Mouse (Mus musculus) limb, embryonic 15.5 days (tissue): ENCODE data around the gene Yif1a. TPM values are rescaled to one million over a fixed set of nuclear protein-coding genes. Genes with fewer than 3 reads are reported as not detected.
A peak's percentile ranks its signal among the peaks of the same experiment; 100 is the strongest.

Experiments
- ATAC-seq: fragments of 200-750 bp; cut with Nextera tagmentation; 2 replicates; pipeline ENCODE4 v1.8.0; 2017; ENCODE audit warnings: low read depth, moderate TSS enrichment; ENCODE audit not compliant: insufficient number of reproducible peaks, low FRiP score, low TSS enrichment
- H3K27ac ChIP-seq: fragments of 300-500 bp; sonication (generic); 2 replicates; pipeline ENCODE4 v1.5.1; 2015; ENCODE audit warnings: moderate library complexity, mild to moderate bottlenecking, inconsistent platforms
- H3K27me3 ChIP-seq: fragments of 300-500 bp; sonication (generic); 2 replicates; pipeline ENCODE4 v1.6.1; 2015; ENCODE audit warnings: inconsistent platforms
- H3K36me3 ChIP-seq: fragments of 300-500 bp; sonication (generic); 2 replicates; pipeline ENCODE4 v1.6.1; 2015; ENCODE audit warnings: inconsistent platforms
- H3K4me1 ChIP-seq: fragments of 300-500 bp; sonication (generic); 2 replicates; pipeline ENCODE4 v1.6.1; 2015; ENCODE audit warnings: inconsistent platforms
- H3K4me2 ChIP-seq: fragments of 300-500 bp; sonication (generic); 2 replicates; pipeline ENCODE4 v1.6.1; 2015; ENCODE audit warnings: mild to moderate bottlenecking, inconsistent platforms
- H3K4me3 ChIP-seq: fragments of 300-500 bp; sonication (generic); 2 replicates; pipeline ENCODE4 v1.5.1; 2015; ENCODE audit warnings: mild to moderate bottlenecking, inconsistent platforms
- H3K9ac ChIP-seq: fragments of 300-500 bp; sonication (generic); 2 replicates; pipeline ENCODE4 v1.6.1; 2015; ENCODE audit warnings: inconsistent platforms
- H3K9me3 ChIP-seq: fragments of 300-500 bp; sonication (generic); 2 replicates; pipeline ENCODE4 v1.6.1; 2016; ENCODE audit warnings: inconsistent platforms
- WGBS: fragments of 180-500 bp; shearing (Covaris S2); methylation state at CpG from one replicate; pipeline ENCODE4 v1.1.7; 2015; 5-methylcytosine and 5-hydroxymethylcytosine counted together
- polyA plus RNA-seq: library from polyadenylated mRNA; unstranded; fragments of >200 nt; fragmentation: Nextera tagmentation; extraction: Ambion mirVana; gene quantifications from 2 replicates; pipeline ENCODE4 v1.2.1, GENCODE M21; 2015

The Yif1a gene
- polyA plus RNA-seq, 1 experiment from 2014 or later, result 126 TPM

- Histone ChIP-seq H3K27ac (no peak overlapping the region), H3K4me2 (peak overlapping the region; percentile 31; the same call in 1 of the 2 replicates)
Observed at GRCm38 (mm10) chr19:5094243-5094632, 5.9 kb downstream of the Yif1a start.

DNA sequence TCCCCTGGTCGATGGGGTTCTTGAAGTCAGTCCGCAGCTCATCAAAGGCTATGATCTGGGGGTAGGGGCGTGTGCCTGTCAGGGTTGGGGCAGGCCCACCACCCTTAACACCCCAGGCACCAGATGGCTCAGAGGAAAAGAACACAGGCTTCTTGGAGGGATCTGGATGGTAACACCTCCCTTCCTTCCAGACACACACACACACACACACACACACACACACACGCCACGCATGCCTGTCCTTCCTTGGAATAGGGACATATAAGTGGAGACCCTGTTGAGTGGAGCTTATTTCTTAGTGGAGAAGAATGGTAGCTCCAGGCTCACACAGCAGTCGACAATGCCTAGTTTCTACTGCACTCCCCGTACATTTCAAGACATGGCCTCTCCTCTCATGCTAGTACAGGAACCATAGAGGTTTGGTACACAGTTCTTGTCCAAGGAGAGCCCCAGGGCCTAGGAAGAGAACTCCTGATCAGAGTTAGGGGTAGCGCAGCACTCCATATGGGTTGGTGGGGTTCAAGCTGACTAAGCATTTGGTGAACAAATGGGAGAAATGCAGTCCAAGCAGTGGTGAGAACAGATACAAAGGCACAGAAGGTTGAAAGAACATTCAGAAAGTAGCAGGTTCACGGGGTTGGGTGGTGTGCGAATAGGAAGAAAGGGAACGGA, 6.5 kb downstream of the Yif1a start:
- Histone ChIP-seq H3K27ac (no peak overlapping the region), H3K9ac (no peak overlapping the region), H3K4me1 (peaks cover 61% of the 10 kb centered on the region), H3K36me3 (peaks cover 44% of the 10 kb centered on the region), H3K9me3 (no peaks in the 10 kb centered on the region), H3K27me3 (no peaks in the 10 kb centered on the region), H3K4me3 (no peak overlapping the region), H3K4me2 (peak overlapping the region; percentile 31; the same call in 1 of the 2 replicates)
- ATAC-seq, result no peak
- WGBS, result 41% methylated on average over 11 of the region's 11 CpGs

More at GRCm38 (mm10) chr19:5094243-5094632, 5.9 kb downstream of the Yif1a start:
- Histone ChIP-seq H3K4me1 (peaks cover 61% of the 10 kb centered on the region), H3K27me3 (no peaks in the 10 kb centered on the region), H3K9me3 (no peaks in the 10 kb centered on the region), H3K9ac (no peak overlapping the region), H3K36me3 (peaks cover 37% of the 10 kb centered on the region), H3K4me3 (no peak overlapping the region)
- WGBS, result under 1% methylated on average over 21 of the region's 21 CpGs
- ATAC-seq, result no peak

DNA sequence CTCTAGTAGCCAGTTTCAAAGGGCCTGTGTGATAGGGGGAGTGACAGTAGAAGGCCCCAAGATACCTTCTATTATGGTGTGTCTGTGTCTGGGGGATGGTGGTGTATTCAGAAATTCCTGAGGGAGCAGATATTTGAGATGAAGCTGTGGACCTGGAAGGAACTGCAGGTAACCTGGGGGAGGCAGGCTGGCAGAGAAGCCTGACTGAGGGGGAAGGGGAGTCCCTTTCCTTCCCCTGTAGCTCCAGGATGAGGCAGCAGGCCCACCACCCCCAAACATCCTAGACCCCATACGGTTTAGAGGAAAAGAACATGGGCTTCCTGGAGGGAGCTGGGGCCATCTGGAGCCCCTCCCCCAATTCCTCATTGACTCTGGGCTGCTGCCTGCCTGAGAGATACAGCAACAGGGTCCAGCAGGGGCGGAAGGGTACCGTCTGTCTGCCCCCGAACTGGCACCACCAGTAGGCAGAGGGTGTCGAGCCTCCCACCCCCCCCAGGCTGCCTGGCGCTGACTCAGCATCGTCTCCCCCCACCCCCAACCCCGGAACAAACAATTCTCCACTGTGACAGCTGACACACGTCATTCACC, 7.6 kb downstream of the Yif1a start:
- Histone ChIP-seq H3K27me3 (no peaks in the 10 kb centered on the region), H3K4me2 (no peak overlapping the region), H3K9ac (no peak overlapping the region), H3K27ac (no peak overlapping the region), H3K4me1 (peaks cover 63% of the 10 kb centered on the region), H3K36me3 (peaks cover 47% of the 10 kb centered on the region), H3K4me3 (no peak overlapping the region), H3K9me3 (no peaks in the 10 kb centered on the region)
- 8% methylated on average over 9 of the region's 9 CpGs for WGBS
- no peak for ATAC-seq

GRCm38 (mm10) chr19:5097521-5098362, 9.4 kb downstream of the Yif1a start:
- Histone ChIP-seq H3K4me3 (peak overlapping the region; percentile 68), H3K9me3 (no peaks in the 10 kb centered on the region), H3K27me3 (no peaks in the 10 kb centered on the region), H3K9ac (peak overlapping the region; percentile 80), H3K27ac (peak overlapping the region; percentile 71), H3K4me1 (peaks cover 63% of the 10 kb centered on the region), H3K36me3 (peaks cover 46% of the 10 kb centered on the region), H3K4me2 (peak overlapping the region; percentile 99)
- ATAC-seq, result no peak
- WGBS, result 7% methylated on average over 31 of the region's 31 CpGs

DNA sequence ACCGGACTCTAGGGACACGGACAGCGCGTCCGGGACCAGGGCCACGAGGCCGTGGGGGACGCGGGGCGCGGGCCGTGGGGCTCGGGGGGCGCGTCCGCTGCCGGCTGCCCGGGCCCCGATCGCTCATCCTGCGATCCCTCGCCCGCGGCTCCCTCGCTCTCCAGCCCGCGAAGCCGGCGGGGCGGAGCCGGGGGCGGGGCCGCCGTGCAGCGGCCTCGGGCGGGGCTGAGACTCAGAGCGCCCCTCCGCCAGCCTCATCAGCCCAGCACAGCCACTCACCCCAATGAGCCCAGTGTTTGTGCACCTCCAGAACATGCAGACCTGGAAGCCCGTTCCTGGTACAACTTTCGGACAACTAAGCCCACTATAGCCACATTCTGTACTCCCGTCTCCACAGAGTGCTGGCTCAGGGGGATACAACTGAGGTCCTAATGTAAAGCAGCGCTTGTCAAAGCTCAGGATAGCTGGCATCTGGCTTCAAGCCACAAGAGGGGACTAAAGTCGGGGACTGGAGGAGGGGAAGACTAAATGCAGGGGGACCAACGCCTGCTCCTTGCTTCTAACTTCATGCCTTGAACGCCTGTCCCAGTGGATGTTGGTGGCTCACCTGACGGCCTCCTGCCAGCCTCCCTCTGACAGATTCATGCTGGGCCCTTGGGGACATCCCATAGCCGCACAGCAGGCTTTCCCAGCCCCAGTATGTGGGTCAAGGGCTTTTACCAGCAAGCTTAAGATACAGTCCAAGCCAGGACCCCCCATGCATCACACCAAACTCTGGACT, 10.2 kb downstream of the Yif1a start, which contains the start of gene Cnih2:
TSS of gene Cnih2 (minus strand) at position 159 of the 781 bp plus-strand sequence.
- H3K4me1 ChIP-seq, result peaks cover 63% of the 10 kb centered on the region
- peak within 1 kb of the TSS; percentile 71 for H3K27ac ChIP-seq
- peak; percentile 56; the same call in 1 of the 2 replicates for ATAC-seq

DNA sequence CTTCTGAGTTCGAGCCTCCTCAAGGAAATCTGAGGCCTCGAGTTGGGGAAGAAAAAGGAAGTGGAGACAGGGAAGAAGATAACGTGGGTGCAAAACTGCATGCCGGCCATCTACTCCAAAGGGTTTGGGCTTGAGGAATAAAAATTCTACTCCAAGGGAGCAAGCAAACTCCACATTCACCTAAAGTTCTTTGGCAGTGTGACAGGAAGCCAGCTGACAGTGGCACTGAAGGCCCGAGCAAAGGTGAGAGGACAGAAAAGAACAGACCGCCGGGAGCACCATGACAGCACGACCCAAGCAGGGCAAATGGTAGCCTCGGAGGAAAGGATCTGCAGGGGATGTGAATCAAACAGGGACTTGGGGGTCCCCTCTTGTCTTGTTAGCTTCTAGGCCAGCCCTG, 17.7 kb downstream of the Yif1a start:
- peak overlapping the region; percentile 76 for H3K4me2 ChIP-seq
- no peak for ATAC-seq
- no peaks in the 10 kb centered on the region for H3K27me3 ChIP-seq
- H3K9ac ChIP-seq, result peak overlapping the region; percentile 81
- H3K4me1 ChIP-seq, result peaks cover 19% of the 10 kb centered on the region
- peak overlapping the region; percentile 82 for H3K4me3 ChIP-seq
- H3K9me3 ChIP-seq, result no peaks in the 10 kb centered on the region
- H3K36me3 ChIP-seq, result peaks cover 68% of the 10 kb centered on the region
- WGBS, result 11% methylated on average over 9 of the region's 9 CpGs
- H3K27ac ChIP-seq, result peak overlapping the region; percentile 99

More for the DNA sequence above, 10.2 kb downstream of the Yif1a start, which contains the start of gene Cnih2:
- Histone ChIP-seq H3K9me3 (no peaks in the 10 kb centered on the region), H3K4me2 (peak within 1 kb of the TSS; percentile 99), H3K4me3 (peak within 1 kb of the TSS; percentile 68), H3K36me3 (peaks cover 46% of the 10 kb centered on the region), H3K27me3 (no peaks in the 10 kb centered on the region), H3K9ac (peak within 1 kb of the TSS; percentile 80)
- WGBS, result 1% methylated on average over 38 of the region's 48 CpGs

- Histone ChIP-seq H3K27me3 (no peaks in the 10 kb centered on the region), H3K9me3 (no peaks in the 10 kb centered on the region), H3K4me1 (peaks cover 19% of the 10 kb centered on the region), H3K27ac (peak within 1 kb of the TSS; percentile 99), H3K9ac (peak within 1 kb of the TSS; percentile 81), H3K4me3 (peak within 1 kb of the TSS; percentile 82), H3K4me2 (peak within 1 kb of the TSS; percentile 76), H3K36me3 (peaks cover 68% of the 10 kb centered on the region)
- ATAC-seq, result peak; percentile 93
- WGBS, result under 1% methylated on average over 40 of the region's 46 CpGs
Observed at GRCm38 (mm10) chr19:5106731-5107191, 18.4 kb downstream of the Yif1a start, which contains the start of gene Rab1b. Rab1b (minus strand) TSS chr19:5107072.

DNA sequence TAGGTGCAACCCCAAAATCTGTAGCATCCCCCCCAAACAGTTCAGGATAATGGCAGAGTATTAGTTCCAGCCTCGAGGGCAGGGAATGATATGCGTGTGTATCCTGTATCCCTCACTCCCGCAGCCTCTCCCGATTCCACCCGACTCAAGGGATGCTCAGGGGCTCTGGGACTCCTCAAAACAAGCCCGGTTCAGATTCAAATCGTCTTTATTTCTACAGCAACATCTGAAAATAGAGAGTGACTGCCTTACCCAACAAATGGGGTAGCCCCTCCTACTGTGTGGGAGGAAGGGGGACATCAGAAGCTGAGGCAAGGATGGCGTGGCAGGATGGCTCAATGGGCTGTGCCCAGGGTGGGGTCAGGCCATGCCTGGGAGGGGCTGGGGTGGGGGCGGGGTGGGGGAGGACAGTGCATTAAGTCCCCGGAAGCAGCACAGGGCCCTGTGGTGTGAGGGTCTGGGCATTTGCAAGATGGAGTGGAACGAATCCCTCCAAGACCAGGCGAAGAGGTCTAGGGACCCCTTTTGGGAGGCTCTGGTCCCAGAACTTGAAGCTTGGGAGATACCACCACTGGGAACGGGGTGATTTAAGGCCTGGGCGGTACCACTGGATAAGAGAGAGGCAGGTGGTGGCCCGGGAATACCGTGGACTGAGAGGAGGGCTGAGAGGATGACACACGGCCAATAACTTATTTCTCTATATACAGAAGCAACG, 19.4 kb downstream of the Yif1a start:
- H3K27ac ChIP-seq, result no peak overlapping the region
- H3K4me2 ChIP-seq, result no peak overlapping the region; the same call in 1 of the 2 replicates
- H3K9ac ChIP-seq, result no peak overlapping the region
- H3K36me3 ChIP-seq, result peaks cover 64% of the 10 kb centered on the region
- no peaks in the 10 kb centered on the region for H3K27me3 ChIP-seq
- no peaks in the 10 kb centered on the region for H3K9me3 ChIP-seq
- ATAC-seq, result no peak
- peaks cover 19% of the 10 kb centered on the region for H3K4me1 ChIP-seq
- no peak overlapping the region for H3K4me3 ChIP-seq
- 73% methylated on average over 18 of the region's 18 CpGs for WGBS

DNA sequence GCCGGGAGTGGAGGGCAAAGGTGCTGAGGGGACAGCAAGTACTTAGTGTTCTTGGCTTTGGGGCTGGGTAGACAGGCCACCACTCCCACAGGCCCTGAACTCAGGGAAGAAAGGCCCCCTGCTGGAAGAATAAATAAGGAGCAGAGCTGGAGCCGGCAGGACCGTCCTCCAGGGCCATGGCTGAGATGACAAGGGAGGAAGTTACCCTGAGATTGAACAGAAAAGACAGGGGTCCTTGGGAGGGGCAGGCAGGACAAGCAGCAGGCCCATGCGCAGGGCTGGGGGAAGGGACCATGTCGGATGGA, 19.9 kb downstream of the Yif1a start:
- ATAC-seq, result no peak
- H3K4me3 ChIP-seq, result no peak overlapping the region
- no peak overlapping the region for H3K9ac ChIP-seq

GRCm38 (mm10) chr19:5108702-5109101, 20.4 kb downstream of the Yif1a start:
- Histone ChIP-seq H3K9ac (no peak overlapping the region), H3K27me3 (no peaks in the 10 kb centered on the region), H3K9me3 (no peaks in the 10 kb centered on the region), H3K4me2 (no peak overlapping the region), H3K4me3 (no peak overlapping the region), H3K4me1 (peaks cover 19% of the 10 kb centered on the region), H3K36me3 (peaks cover 62% of the 10 kb centered on the region), H3K27ac (no peak overlapping the region)
- ATAC-seq, result no peak
- WGBS, result 55% methylated on average over 4 of the region's 4 CpGs

More for the DNA sequence above, 19.9 kb downstream of the Yif1a start:
- Histone ChIP-seq H3K4me1 (peaks cover 19% of the 10 kb centered on the region), H3K27me3 (no peaks in the 10 kb centered on the region), H3K36me3 (peaks cover 62% of the 10 kb centered on the region), H3K27ac (no peak overlapping the region), H3K4me2 (no peak overlapping the region), H3K9me3 (no peaks in the 10 kb centered on the region)
- WGBS, result 35% methylated on average over 5 of the region's 5 CpGs
